ENCODE assay signal across 21 mouse cellular contexts in the genomic region with DNA sequence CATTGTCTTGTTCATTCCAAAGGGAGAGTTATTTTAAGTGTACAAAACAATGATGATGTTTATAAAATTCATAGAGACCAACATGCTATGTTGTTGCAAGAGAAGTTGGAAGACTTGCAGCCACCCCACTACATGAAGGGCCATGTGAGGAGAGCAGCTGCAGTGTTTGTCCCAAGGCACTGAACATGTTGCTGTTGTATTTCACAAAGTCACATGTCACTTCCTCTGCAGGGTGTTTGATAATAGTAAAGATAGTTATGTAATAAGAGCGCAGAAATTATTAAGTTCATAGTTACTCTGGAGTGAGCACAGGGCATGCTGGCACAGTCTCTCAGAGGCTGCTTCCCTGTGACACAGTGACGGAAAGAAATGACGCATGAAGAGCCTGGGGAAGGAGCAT.
DNase-seq lines count a peak whose midpoint lies in the region; ATAC-seq lines count a peak whose summit lies in the region.
"Had no signal": no experiment of that assay in that cellular context is flagged by ENCODE, and none has a peak within 500 bp of the region (broad histone marks: within the 10 kb centered on the region; RNA-seq: fewer than 3 reads in every experiment).

No protein-coding gene starts in this region.

- peak; percentile 89 for ATAC-seq in granulocyte monocyte progenitor cell, adult 5-6 weeks (replicated peaks; ENCODE audit: poor library complexity, severe bottlenecking)
- peak; percentile 77 for ATAC-seq in megakaryocyte, adult 5-6 weeks (ENCODE audit: poor library complexity, severe bottlenecking)
- ATAC-seq in megakaryocyte progenitor cell, adult 5-6 weeks (replicated peaks; ENCODE audit: poor library complexity): peak; percentile 85
- ATAC-seq: activated CD4-positive, CD25-positive, alpha-beta regulatory T cell, adult 4 months; CD4-positive, CD25-positive, alpha-beta regulatory T cell, adult 4 months; Patski had no signal

- peak; percentile 3 for DNase-seq in adipocyte (ENCODE audit: low spot score)
- no peak for DNase-seq in frontal cortex, postnatal 10 days (ENCODE audit: low spot score in 2 of 2)
- DNase-seq in cerebellum, adult 11-12 months: no peak
- no peak for DNase-seq in cerebellum, postnatal 14 days
- no peak for DNase-seq in right cerebral cortex, adult 2 months (ENCODE audit: low spot score in 2 of 2)
- DNase-seq: adrenal gland, adult 2 months; adrenal gland, adult 8-10 months; adrenal gland, postnatal 10 days; adrenal gland, postnatal 14 days; adrenal gland, postnatal 25 days; adrenal gland, postnatal 36 days; B cell, adult 2 months; cerebellum, adult 11 months; cerebellum, adult 18-20 months; cerebellum, adult 2 months had no signal
